9 mouse cellular contexts compared by ENCODE assay signal in the genomic region with DNA sequence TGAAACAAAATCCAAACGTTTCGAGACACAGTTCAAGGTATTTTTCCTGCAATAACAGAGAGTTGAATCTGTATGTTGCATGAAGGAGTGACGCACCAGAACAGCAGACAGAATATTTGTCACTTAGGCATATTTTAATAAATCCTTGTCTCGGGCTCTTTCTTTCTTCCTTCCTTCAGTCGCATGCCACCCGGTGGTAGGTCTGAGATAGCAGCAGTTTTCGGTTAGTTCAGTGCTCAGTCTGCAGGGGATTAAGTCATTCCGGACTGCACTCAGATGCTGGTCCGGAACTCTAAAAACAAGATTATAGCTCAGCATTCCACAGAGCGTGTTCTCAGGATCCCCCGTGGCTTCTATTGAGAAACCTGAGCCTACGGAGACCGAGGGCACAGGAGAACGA. TPM values are rescaled to one million over a fixed set of nuclear protein-coding genes. Genes with fewer than 3 reads are reported as not detected.
DNase-seq lines count a peak whose midpoint lies in the region; ATAC-seq and TF ChIP-seq lines count a peak whose summit lies in the region.
"Had no signal": no experiment of that assay in that cellular context is flagged by ENCODE, and none has a peak within 500 bp of the region (broad histone marks: within the 10 kb centered on the region; RNA-seq: fewer than 3 reads in every experiment).

No protein-coding gene starts in this region.

- peak; percentile 65 for TF ChIP-seq CTCF in lung, embryonic 14.5 days (IDR thresholded peaks at IDR 0.05; ENCODE audit: low read depth)

- ATAC-seq in frontal cortex, adult (ENCODE audit: low TSS enrichment), result peak; percentile 70; the same call in 1 of the 2 replicates
- ATAC-seq in lung, embryonic 14.5 days (ENCODE audit: insufficient read depth), result no peak
- ATAC-seq in common myeloid progenitor, adult 5-6 weeks (replicated peaks; ENCODE audit: low read depth, poor library complexity, severe bottlenecking), result peak; percentile 63

- no peak overlapping the region for H3K4me2 ChIP-seq in lung, embryonic 14.5 days
- H3K4me2 ChIP-seq: neural tube, embryonic 13.5 days had no signal

- no peaks in the 10 kb centered on the region for H3K4me1 ChIP-seq in lung, embryonic 14.5 days (ENCODE audit: insufficient read depth)
- H3K4me1 ChIP-seq: neural tube, embryonic 13.5 days had no signal

- H3K9me3 ChIP-seq in lung, embryonic 14.5 days (ENCODE audit: low read depth, low read length), result no peaks in the 10 kb centered on the region
- H3K9me3 ChIP-seq: neural tube, embryonic 13.5 days had no signal

- H3K27ac ChIP-seq in lung, embryonic 14.5 days (ENCODE audit: low read depth), result no peak overlapping the region
- H3K27ac ChIP-seq: neural tube, embryonic 13.5 days had no signal

- H3K9ac ChIP-seq in lung, embryonic 14.5 days, result no peak overlapping the region
- H3K9ac ChIP-seq: neural tube, embryonic 13.5 days had no signal

- H3K27me3 ChIP-seq in lung, embryonic 14.5 days (ENCODE audit: insufficient read depth, low read length), result no peaks in the 10 kb centered on the region
- H3K27me3 ChIP-seq: neural tube, embryonic 13.5 days had no signal

- no peaks in the 10 kb centered on the region for H3K36me3 ChIP-seq in lung, embryonic 14.5 days (ENCODE audit: insufficient read depth)
- H3K36me3 ChIP-seq: neural tube, embryonic 13.5 days had no signal

- H3K4me3 ChIP-seq in lung, embryonic 14.5 days (ENCODE audit: low read depth, low read length), result no peak overlapping the region
- H3K4me3 ChIP-seq: neural tube, embryonic 13.5 days had no signal

- 32% methylated on average over 14 of the region's 14 CpGs for WGBS in lung, embryonic 14.5 days

- no peak for DNase-seq in frontal cortex, postnatal 10 days (ENCODE audit: low spot score in 2 of 2)
- peak; percentile 68 for DNase-seq in lung, embryonic 14.5 days
- no peak for DNase-seq in lung, postnatal 36 days
- peak; percentile 47 for DNase-seq in lung, postnatal 10 days
- no peak for DNase-seq in urinary bladder, postnatal 10 days (ENCODE audit: low spot score)
- no peak for DNase-seq in gastrocnemius, adult 8-10 months (ENCODE audit: low spot score in 2 of 2)

RNA-seq across cellular contexts. Expression of gene Clec10a, which starts 23.4 kb away (rescaled TPM):
- 0.18 and 1.1 TPM in 2 replicates for polyA plus RNA-seq in lung, embryonic 14.5 days (2014; fragmentation: Nextera tagmentation; extraction: Ambion mirVana)
- total RNA-seq in common myeloid progenitor, adult 5-6 weeks (2017), result 7.7 and 7.9 TPM in 2 replicates
- total RNA-seq in gastrocnemius, adult 8-10 months (2022), result 1 to 10 TPM; 1.6 to 3.6 (median 2.8) TPM

RNA-seq across cellular contexts. Expression of gene Slc16a11, which starts 33.2 kb away (rescaled TPM):
- 0.23 and 0.63 TPM in 2 replicates for polyA plus RNA-seq in lung, embryonic 14.5 days (2014; fragmentation: Nextera tagmentation; extraction: Ambion mirVana)
- 0.49 and 0.78 TPM in 2 replicates for total RNA-seq in common myeloid progenitor, adult 5-6 weeks (2017)
- under 1 TPM in 2 of 4 experiments, not detected in 2; 0.27 to 0.46 TPM for total RNA-seq in gastrocnemius, adult 8-10 months (2022)

RNA-seq across cellular contexts. Expression of gene Slc16a13, which starts 41.5 kb away (rescaled TPM):
- 4.4 and 6.2 TPM in 2 replicates for polyA plus RNA-seq in lung, embryonic 14.5 days (2014; fragmentation: Nextera tagmentation; extraction: Ambion mirVana)
- 4.1 and 4.8 TPM in 2 replicates for total RNA-seq in common myeloid progenitor, adult 5-6 weeks (2017)
- total RNA-seq in gastrocnemius, adult 8-10 months (2022), result under 1 TPM; 0.13 to 0.89 (median 0.35) TPM

RNA-seq across cellular contexts. Expression of gene Mgl2, which starts 49.3 kb away (rescaled TPM):
- 5.9 and 6.4 TPM in 2 replicates for polyA plus RNA-seq in lung, embryonic 14.5 days (2014; fragmentation: Nextera tagmentation; extraction: Ambion mirVana)
- 1.1 and 1.5 TPM in 2 replicates for total RNA-seq in common myeloid progenitor, adult 5-6 weeks (2017)
- total RNA-seq in gastrocnemius, adult 8-10 months (2022), result 1 to 10 TPM in 2 of 4 experiments, under 1 TPM in 2; 0.60 to 2.0 (median 0.94) TPM

RNA-seq across cellular contexts. Expression of gene Bcl6b, which starts 50.2 kb away (rescaled TPM):
- 30.3 and 30.9 TPM in 2 replicates for polyA plus RNA-seq in lung, embryonic 14.5 days (2014; fragmentation: Nextera tagmentation; extraction: Ambion mirVana)
- 0.41 and 0.82 TPM in 2 replicates for total RNA-seq in common myeloid progenitor, adult 5-6 weeks (2017)
- total RNA-seq in gastrocnemius, adult 8-10 months (2022), result 1 to 10 TPM; 1.2 to 3.9 (median 2.3) TPM

Comparison
In these comparisons a context has a peak if more than half of its experiments do, and no peak if none do; other contexts are left out.
1. DNase-seq: peak in lung, embryonic 14.5 days (single experiment) and lung, postnatal 10 days (single experiment); none in frontal cortex, postnatal 10 days (0 of 2), lung, postnatal 36 days (single experiment), urinary bladder, postnatal 10 days (single experiment) and gastrocnemius, adult 8-10 months (0 of 2).